In the genomic region with DNA sequence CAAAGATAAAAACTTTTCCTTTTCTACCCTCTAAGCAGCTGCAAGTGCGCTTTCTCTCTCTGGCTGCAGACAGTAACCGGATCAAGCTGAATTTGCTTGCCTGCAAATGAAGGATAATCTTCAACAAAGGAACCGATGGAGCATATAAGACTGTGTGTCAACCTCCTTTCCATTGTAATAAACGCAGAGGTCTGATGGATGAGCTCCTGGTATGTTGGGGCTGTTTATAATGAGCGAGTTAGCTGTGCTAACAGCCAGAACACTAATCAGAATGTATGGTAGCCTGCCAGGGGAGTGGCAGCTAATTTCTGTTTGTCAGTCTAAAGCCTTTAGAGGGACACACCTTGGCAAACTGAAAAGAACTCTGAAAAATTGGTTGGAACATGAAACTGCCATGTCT, we compare ENCODE assay signal across 10 mouse cellular contexts.
A peak's percentile ranks its signal among the peaks of the same experiment; 100 is the strongest.
DNase-seq lines count a peak whose midpoint lies in the region; ATAC-seq lines count a peak whose summit lies in the region.
"Had no signal": no experiment of that assay in that cellular context is flagged by ENCODE, and none has a peak within 500 bp of the region (broad histone marks: within the 10 kb centered on the region; RNA-seq: fewer than 3 reads in every experiment).

No protein-coding gene starts in this region.

- H3K27me3 ChIP-seq in kidney, embryonic 15.5 days = no peaks in the 10 kb centered on the region
- H3K27me3 ChIP-seq in hindbrain, embryonic 12.5 days = no peaks in the 10 kb centered on the region
- H3K27me3 ChIP-seq in neural tube, embryonic 13.5 days = no peaks in the 10 kb centered on the region

- no peaks in the 10 kb centered on the region for H3K36me3 ChIP-seq in kidney, embryonic 15.5 days
- no peaks in the 10 kb centered on the region for H3K36me3 ChIP-seq in hindbrain, embryonic 12.5 days
- H3K36me3 ChIP-seq in neural tube, embryonic 13.5 days = no peaks in the 10 kb centered on the region

- no peaks in the 10 kb centered on the region for H3K4me1 ChIP-seq in kidney, embryonic 15.5 days
- peaks cover 8% of the 10 kb centered on the region for H3K4me1 ChIP-seq in hindbrain, embryonic 12.5 days
- peaks cover 12% of the 10 kb centered on the region for H3K4me1 ChIP-seq in neural tube, embryonic 13.5 days (replicated peaks)

- 51% methylated on average over 5 of the region's 5 CpGs for WGBS in kidney, embryonic 15.5 days
- 24% methylated on average over 5 of the region's 5 CpGs for WGBS in hindbrain, embryonic 12.5 days
- WGBS in neural tube, embryonic 13.5 days = 26% methylated on average over 5 of the region's 5 CpGs

- no peak for DNase-seq in kidney, adult 18-20 months
- DNase-seq in cerebellum, postnatal 25 days = peak; percentile 50 to 60
- no peak for DNase-seq in left cerebral cortex, postnatal 36 days (ENCODE audit: low spot score in 2 of 2)
- no peak for DNase-seq in layer of hippocampus, adult 18-20 months (ENCODE audit: low spot score in 2 of 2)
- no peak for DNase-seq in adrenal gland, postnatal 25 days
- DNase-seq: heart, adult 2 months; liver had no signal

- no peak overlapping the region for H3K4me3 ChIP-seq in kidney, embryonic 15.5 days (replicated peaks)
- H3K4me3 ChIP-seq in hindbrain, embryonic 12.5 days = no peak overlapping the region
- no peak overlapping the region for H3K4me3 ChIP-seq in neural tube, embryonic 13.5 days
- H3K4me3 ChIP-seq: heart, adult 2 months had no signal

- H3K9me3 ChIP-seq in kidney, embryonic 15.5 days (replicated peaks) = no peaks in the 10 kb centered on the region
- H3K9me3 ChIP-seq in hindbrain, embryonic 12.5 days (replicated peaks) = 0 out of 2 replicates have a peak, but pooled peaks cover 3% of the 10 kb centered on the region
- H3K9me3 ChIP-seq in neural tube, embryonic 13.5 days = no peaks in the 10 kb centered on the region

- H3K4me2 ChIP-seq in kidney, embryonic 15.5 days = no peak overlapping the region
- no peak overlapping the region for H3K4me2 ChIP-seq in hindbrain, embryonic 12.5 days (replicated peaks)
- H3K4me2 ChIP-seq in neural tube, embryonic 13.5 days = no peak overlapping the region

- no peak overlapping the region for H3K27ac ChIP-seq in kidney, embryonic 15.5 days
- no peak overlapping the region for H3K27ac ChIP-seq in hindbrain, embryonic 12.5 days
- H3K27ac ChIP-seq in neural tube, embryonic 13.5 days (replicated peaks) = no peak overlapping the region
- H3K27ac ChIP-seq: heart, adult 2 months had no signal

- intact Hi-C loops in left cerebral cortex, postnatal 36 days (cut with DNase I) = no loop called here

- H3K9ac ChIP-seq in kidney, embryonic 15.5 days = no peak overlapping the region
- H3K9ac ChIP-seq in hindbrain, embryonic 12.5 days = no peak overlapping the region
- no peak overlapping the region for H3K9ac ChIP-seq in neural tube, embryonic 13.5 days

- peak; percentile 88 for ATAC-seq in kidney, embryonic 15.5 days (replicated peaks; ENCODE audit: low FRiP score)
- peak; percentile 90 for ATAC-seq in hindbrain, embryonic 12.5 days (ENCODE audit: low FRiP score)
- 0 out of 2 replicates have a peak, but pooled peaks have one; percentile 50 for ATAC-seq in neural tube, embryonic 13.5 days (ENCODE audit: low read depth)

Comparison
In these comparisons a context has a peak if more than half of its experiments do, and no peak if none do; other contexts are left out.
1. DNase-seq: peak in cerebellum, postnatal 25 days (2 of 2); none in kidney, adult 18-20 months (single experiment), left cerebral cortex, postnatal 36 days (0 of 2), layer of hippocampus, adult 18-20 months (0 of 2) and adrenal gland, postnatal 25 days (single experiment).
2. Peak in every context shown above with its lines, with median percentiles within 50 percentile points of each other: ATAC-seq.